Comparison of ENCODE assay signal across 1 mouse cellular context in the genomic region with DNA sequence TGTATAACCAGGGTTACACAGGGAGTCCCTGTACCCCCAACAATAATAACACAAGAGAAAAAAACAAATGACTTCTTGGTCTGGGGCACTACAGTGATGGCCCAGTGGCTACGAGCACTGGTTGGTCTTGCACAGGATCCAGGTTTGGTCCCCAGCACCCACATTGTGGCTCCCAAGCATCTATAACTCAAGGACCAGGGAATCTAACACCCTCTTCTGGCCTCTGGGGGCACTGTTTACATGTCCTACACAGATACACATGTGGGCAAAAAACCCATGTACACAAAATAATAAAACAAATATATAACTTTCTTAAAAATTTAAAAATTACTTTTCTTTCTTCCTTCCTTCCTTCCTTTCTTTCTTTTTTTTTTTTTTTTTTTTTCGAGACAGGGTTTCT.
TF ChIP-seq lines count a peak whose summit lies in the region.

No protein-coding gene starts in this region.

TF ChIP-seq in MEL, 35 proteins besides CTCF, POLR2A, EP300 and RAD21 (continued from another document):
- TF ChIP-seq ZNF384 (IDR thresholded peaks at IDR 0.05; ENCODE audit: low read depth, low read length): no peak
- TF ChIP-seq NRF1 (IDR thresholded peaks at IDR 0.05; ENCODE audit: insufficient read depth, low read depth, low read length, poor library complexity, severe bottlenecking): no peak
- TF ChIP-seq CHD2 (IDR thresholded peaks at IDR 0.05; ENCODE audit: low read length): no peak
- TF ChIP-seq NELFE (IDR thresholded peaks at IDR 0.05; ENCODE audit: low read depth, low read length): no peak
- no peak for TF ChIP-seq SIN3A (IDR thresholded peaks at IDR 0.05; ENCODE audit: low read length)
- no peak for TF ChIP-seq ZMIZ1 (IDR thresholded peaks at IDR 0.05; ENCODE audit: low read depth, low read length)
- TF ChIP-seq TBP (IDR thresholded peaks at IDR 0.05; ENCODE audit: low read depth, low read length): no peak
- TF ChIP-seq MAFK (IDR thresholded peaks at IDR 0.05; ENCODE audit: borderline replicate concordance, low read depth, low read length): no peak
- no peak for TF ChIP-seq ETS1 (IDR thresholded peaks at IDR 0.05; ENCODE audit: low read depth, low read length)
- TF ChIP-seq MYB (IDR thresholded peaks at IDR 0.05; ENCODE audit: low read depth, low read length): no peak
- no peak for TF ChIP-seq MAX (IDR thresholded peaks at IDR 0.05; ENCODE audit: low read length)
- TF ChIP-seq POLR2AphosphoS5 (IDR thresholded peaks at IDR 0.05; ENCODE audit: borderline replicate concordance, low read depth, low read length): no peak
- TF ChIP-seq RCOR1 (IDR thresholded peaks at IDR 0.05; ENCODE audit: low read depth, low read length): no peak
- no peak for TF ChIP-seq JUND (IDR thresholded peaks at IDR 0.05; ENCODE audit: low read depth, low read length)
